Mouse (Mus musculus) kidney, postnatal 14 days (tissue): ENCODE results near the gene Gbp3.
A peak's percentile ranks its signal among the peaks of the same experiment; 100 is the strongest.

Experiments used
- DNase-seq: peaks from one replicate; pipeline ENCODE4 v3.0.0; 2022; ENCODE audit warnings: mixed read lengths

Gbp3 gene

GRCm38 (mm10) chr3:142590431-142591067 is 30.7 kb downstream of the Gbp3 start:
- DNase-seq = no peak

GRCm38 (mm10) chr3:142594547-142594946 is 34.7 kb downstream of the Gbp3 start, which contains the start of gene Gbp2b:
TSS of gene Gbp2b (plus strand) at chr3:142594847.
- no peak for DNase-seq

- no peak for DNase-seq
These were observed 38.1 kb downstream of the Gbp3 start for GRCm38 (mm10) chr3:142597923-142598322.

- no peak for DNase-seq
These were observed 41.8 kb downstream of the Gbp3 start for GRCm38 (mm10) chr3:142601675-142602074.

GRCm38 (mm10) chr3:142618658-142619057 is 58.8 kb downstream of the Gbp3 start:
- DNase-seq = no peak

GRCm38 (mm10) chr3:142619606-142620005 is 59.8 kb downstream of the Gbp3 start:
- no peak for DNase-seq

- DNase-seq = peak; percentile 36
These were observed 60.5 kb downstream of the Gbp3 start, which contains the start of gene Gbp2 for GRCm38 (mm10) chr3:142620111-142620955. TSS of gene Gbp2 (plus strand) at chr3:142620602.

- no peak for DNase-seq
These were observed 61.2 kb downstream of the Gbp3 start for GRCm38 (mm10) chr3:142620956-142621562.
